Mouse (Mus musculus) hindbrain, embryonic 12.5 days (tissue): ENCODE measurements around the gene Olfr99. TPM values are rescaled to one million over a fixed set of nuclear protein-coding genes. Genes with fewer than 3 reads are reported as not detected.

ENCODE experiments used
- ATAC-seq: fragments of 200-750 bp; cut with Nextera tagmentation; 2 replicates; pipeline ENCODE4 v1.8.0; 2017; ENCODE audit warnings: moderate TSS enrichment; ENCODE audit not compliant: low FRiP score
- H3K27ac ChIP-seq: fragments of 300-500 bp; sonication (generic); 2 replicates; pipeline ENCODE4 v1.5.1; 2016; ENCODE audit warnings: mild to moderate bottlenecking
- H3K27me3 ChIP-seq: fragments of 300-500 bp; sonication (generic); 2 replicates; pipeline ENCODE4 v1.6.1; 2016; ENCODE audit warnings: mild to moderate bottlenecking
- H3K36me3 ChIP-seq: fragments of 300-500 bp; sonication (generic); 2 replicates; pipeline ENCODE4 v1.6.1; 2016; ENCODE audit warnings: mild to moderate bottlenecking
- H3K4me1 ChIP-seq: fragments of 300-500 bp; sonication (generic); 2 replicates; pipeline ENCODE4 v1.6.1; 2016
- H3K4me2 ChIP-seq: fragments of 300-500 bp; sonication (generic); replicated peaks from 2 replicates; pipeline ENCODE4 v1.6.1; 2016; ENCODE audit warnings: mild to moderate bottlenecking
- H3K4me3 ChIP-seq: fragments of 300-500 bp; sonication (generic); 2 replicates; pipeline ENCODE4 v1.5.1; 2016; ENCODE audit warnings: mild to moderate bottlenecking
- H3K9ac ChIP-seq: fragments of 300-500 bp; sonication (generic); 2 replicates; pipeline ENCODE4 v1.6.1; 2016; ENCODE audit warnings: mild to moderate bottlenecking, moderate library complexity
- H3K9me3 ChIP-seq: fragments of 300-500 bp; sonication (generic); replicated peaks from 2 replicates; pipeline ENCODE4 v1.6.1; 2016; ENCODE audit warnings: mild to moderate bottlenecking
- WGBS: fragments of 180-500 bp; shearing (Covaris S2); methylation state at CpG from one replicate; pipeline ENCODE4 v1.1.7; 2016; 5-methylcytosine and 5-hydroxymethylcytosine counted together
- polyA plus RNA-seq: library from polyadenylated mRNA; unstranded; fragments of >200 nt; fragmentation: Nextera tagmentation; extraction: Ambion mirVana; gene quantifications from 2 replicates; pipeline ENCODE4 v1.2.1, GENCODE M21; 2016

The Olfr99 gene
- polyA plus RNA-seq = not detected in 2 replicates

GRCm38 (mm10) chr17:37283360-37283759, at the start of gene Olfr99:
TSS of gene Olfr99 (minus strand) at chr17:37283460.
- ATAC-seq = no peak
- Histone ChIP-seq H3K36me3 (no peaks in the 10 kb centered on the region), H3K27me3 (no peaks in the 10 kb centered on the region), H3K9me3 (no peaks in the 10 kb centered on the region), H3K27ac (no peak within 1 kb of the TSS), H3K4me2 (no peak within 1 kb of the TSS), H3K4me3 (no peak within 1 kb of the TSS), H3K9ac (no peak within 1 kb of the TSS), H3K4me1 (no peaks in the 10 kb centered on the region)
- 73% methylated on average over 1 of the region's 1 CpGs for WGBS

- no peak within 1 kb of the TSS for H3K4me2 ChIP-seq
- H3K9me3 ChIP-seq = no peaks in the 10 kb centered on the region
- ATAC-seq = no peak
- no peak within 1 kb of the TSS for H3K27ac ChIP-seq
- no peaks in the 10 kb centered on the region for H3K4me1 ChIP-seq
- no peaks in the 10 kb centered on the region for H3K36me3 ChIP-seq
- no peaks in the 10 kb centered on the region for H3K27me3 ChIP-seq
- no peak within 1 kb of the TSS for H3K4me3 ChIP-seq
- no peak within 1 kb of the TSS for H3K9ac ChIP-seq
These were observed 33.7 kb upstream of the Olfr99 start, which contains the start of gene Olfr102 for GRCm38 (mm10) chr17:37316954-37317353. TSS of gene Olfr102 (minus strand) at chr17:37317054.

GRCm38 (mm10) chr17:37310146-37310699, 27.0 kb upstream of the Olfr99 start:
- no peak for ATAC-seq
- Histone ChIP-seq H3K9me3 (no peaks in the 10 kb centered on the region), H3K4me3 (no peak overlapping the region), H3K27ac (no peak overlapping the region), H3K36me3 (no peaks in the 10 kb centered on the region), H3K27me3 (no peaks in the 10 kb centered on the region), H3K9ac (no peak overlapping the region), H3K4me1 (no peaks in the 10 kb centered on the region), H3K4me2 (no peak overlapping the region)
- WGBS = 53% methylated on average over 2 of the region's 2 CpGs

GRCm38 (mm10) chr17:37308483-37308882, 25.2 kb upstream of the Olfr99 start:
- H3K36me3 ChIP-seq = no peaks in the 10 kb centered on the region
- H3K4me3 ChIP-seq = no peak overlapping the region
- H3K9me3 ChIP-seq = no peaks in the 10 kb centered on the region
- H3K9ac ChIP-seq = no peak overlapping the region
- no peaks in the 10 kb centered on the region for H3K27me3 ChIP-seq
- H3K27ac ChIP-seq = no peak overlapping the region
- no peak for ATAC-seq
- H3K4me2 ChIP-seq = no peak overlapping the region
- 44% methylated on average over 4 of the region's 4 CpGs for WGBS
- no peaks in the 10 kb centered on the region for H3K4me1 ChIP-seq

GRCm38 (mm10) chr17:37304213-37304612, 21.0 kb upstream of the Olfr99 start, which contains the start of gene Olfr101:
TSS of gene Olfr101 (minus strand) at chr17:37304313.
- H3K4me1 ChIP-seq = no peaks in the 10 kb centered on the region
- H3K4me3 ChIP-seq = no peak within 1 kb of the TSS
- WGBS = 86% methylated on average over 4 of the region's 4 CpGs
- H3K36me3 ChIP-seq = no peaks in the 10 kb centered on the region
- H3K27ac ChIP-seq = no peak within 1 kb of the TSS
- ATAC-seq = no peak
- H3K9me3 ChIP-seq = no peaks in the 10 kb centered on the region
- no peak within 1 kb of the TSS for H3K4me2 ChIP-seq
- no peaks in the 10 kb centered on the region for H3K27me3 ChIP-seq
- no peak within 1 kb of the TSS for H3K9ac ChIP-seq

- no peak overlapping the region for H3K9ac ChIP-seq
- H3K36me3 ChIP-seq = no peaks in the 10 kb centered on the region
- no peak for ATAC-seq
- no peak overlapping the region for H3K27ac ChIP-seq
- no peaks in the 10 kb centered on the region for H3K4me1 ChIP-seq
- H3K4me2 ChIP-seq = no peak overlapping the region
- H3K9me3 ChIP-seq = no peaks in the 10 kb centered on the region
- no peaks in the 10 kb centered on the region for H3K27me3 ChIP-seq
- WGBS = 91% methylated on average over 1 of the region's 1 CpGs
- no peak overlapping the region for H3K4me3 ChIP-seq
These were observed 2.9 kb downstream of the Olfr99 start for GRCm38 (mm10) chr17:37280331-37280730.

- H3K27ac ChIP-seq = no peak overlapping the region
- no peak overlapping the region for H3K4me3 ChIP-seq
- H3K9me3 ChIP-seq = no peaks in the 10 kb centered on the region
- no peaks in the 10 kb centered on the region for H3K36me3 ChIP-seq
- H3K9ac ChIP-seq = no peak overlapping the region
- H3K27me3 ChIP-seq = no peaks in the 10 kb centered on the region
- no peak overlapping the region for H3K4me2 ChIP-seq
- no peaks in the 10 kb centered on the region for H3K4me1 ChIP-seq
- ATAC-seq = no peak
These were observed 6.7 kb downstream of the Olfr99 start for GRCm38 (mm10) chr17:37276573-37276972.

- Histone ChIP-seq H3K4me1 (no peaks in the 10 kb centered on the region), H3K4me3 (no peak overlapping the region), H3K27ac (no peak overlapping the region), H3K36me3 (no peaks in the 10 kb centered on the region), H3K27me3 (0 out of 2 replicates have a peak, but pooled peaks cover 4% of the 10 kb centered on the region), H3K4me2 (no peak overlapping the region), H3K9me3 (no peaks in the 10 kb centered on the region), H3K9ac (no peak overlapping the region)
- ATAC-seq = no peak
- 85% methylated on average over 2 of the region's 2 CpGs for WGBS
These were observed 7.5 kb downstream of the Olfr99 start for GRCm38 (mm10) chr17:37275626-37276248.

GRCm38 (mm10) chr17:37270702-37271092, 12.6 kb downstream of the Olfr99 start:
- Histone ChIP-seq H3K4me2 (peak overlapping the region; percentile 94), H3K27ac (no peak overlapping the region), H3K4me3 (peak overlapping the region; percentile 45), H3K36me3 (no peaks in the 10 kb centered on the region), H3K9ac (no peak overlapping the region), H3K27me3 (0 out of 2 replicates have a peak, but pooled peaks cover 5% of the 10 kb centered on the region), H3K4me1 (no peaks in the 10 kb centered on the region), H3K9me3 (no peaks in the 10 kb centered on the region)
- ATAC-seq = peak; percentile 20
- WGBS = 69% methylated on average over 8 of the region's 8 CpGs

- peak within 1 kb of the TSS; percentile 45 for H3K4me3 ChIP-seq
- H3K27me3 ChIP-seq = 0 out of 2 replicates have a peak, but pooled peaks cover 5% of the 10 kb centered on the region
- H3K4me2 ChIP-seq = peak within 1 kb of the TSS; percentile 94
- H3K4me1 ChIP-seq = no peaks in the 10 kb centered on the region
- ATAC-seq = peak; percentile 97
- WGBS = 5% methylated on average over 26 of the region's 26 CpGs
- H3K9me3 ChIP-seq = no peaks in the 10 kb centered on the region
- H3K9ac ChIP-seq = no peak within 1 kb of the TSS; the same call in 1 of the 2 replicates
- no peak within 1 kb of the TSS for H3K27ac ChIP-seq
- H3K36me3 ChIP-seq = no peaks in the 10 kb centered on the region
These were observed 13.1 kb downstream of the Olfr99 start, which contains the start of gene H2-M3 for GRCm38 (mm10) chr17:37270058-37270701. TSS of gene H2-M3 (plus strand) at chr17:37270220.

- Histone ChIP-seq H3K4me3 (no peak within 1 kb of the TSS), H3K9me3 (no peaks in the 10 kb centered on the region), H3K9ac (no peak within 1 kb of the TSS), H3K36me3 (no peaks in the 10 kb centered on the region), H3K27me3 (no peaks in the 10 kb centered on the region), H3K27ac (no peak within 1 kb of the TSS), H3K4me2 (no peak within 1 kb of the TSS), H3K4me1 (no peaks in the 10 kb centered on the region)
- ATAC-seq = no peak
- WGBS = 90% methylated on average over 1 of the region's 1 CpGs
These were observed 19.6 kb downstream of the Olfr99 start, which contains the start of gene Olfr98 for GRCm38 (mm10) chr17:37263626-37264025. TSS of gene Olfr98 (minus strand) at chr17:37263749.

GRCm38 (mm10) chr17:37250544-37250943, 32.7 kb downstream of the Olfr99 start:
- 15% methylated on average over 1 of the region's 1 CpGs for WGBS
- no peak overlapping the region for H3K4me3 ChIP-seq
- no peaks in the 10 kb centered on the region for H3K9me3 ChIP-seq
- no peak overlapping the region for H3K4me2 ChIP-seq
- no peaks in the 10 kb centered on the region for H3K36me3 ChIP-seq
- H3K4me1 ChIP-seq = no peaks in the 10 kb centered on the region
- no peak overlapping the region for H3K27ac ChIP-seq
- no peaks in the 10 kb centered on the region for H3K27me3 ChIP-seq
- no peak overlapping the region for H3K9ac ChIP-seq
- ATAC-seq = no peak
